Mouse (Mus musculus) neural tube, embryonic 15.5 days (tissue): ENCODE results near the gene Bnc2. TPM values are rescaled to one million over a fixed set of nuclear protein-coding genes. Genes with fewer than 3 reads are reported as not detected.

Experiments used
- ATAC-seq: fragments of 200-750 bp; cut with Nextera tagmentation; 2 replicates; pipeline ENCODE4 v1.8.0; 2017; ENCODE audit warnings: mild to moderate bottlenecking, moderate TSS enrichment, moderate library complexity; ENCODE audit not compliant: low FRiP score
- H3K27ac ChIP-seq: fragments of 300-500 bp; sonication (generic); replicated peaks from 2 replicates; pipeline ENCODE4 v1.5.1; 2015; ENCODE audit warnings: mild to moderate bottlenecking, inconsistent platforms
- H3K27me3 ChIP-seq: fragments of 300-500 bp; sonication (generic); replicated peaks from 2 replicates; pipeline ENCODE4 v1.6.1; 2015; ENCODE audit warnings: inconsistent platforms
- H3K36me3 ChIP-seq: fragments of 300-500 bp; sonication (generic); 2 replicates; pipeline ENCODE4 v1.6.1; 2015; ENCODE audit warnings: inconsistent platforms
- H3K4me1 ChIP-seq: fragments of 300-500 bp; sonication (generic); 2 replicates; pipeline ENCODE4 v1.6.1; 2015; ENCODE audit warnings: inconsistent platforms
- H3K4me2 ChIP-seq: fragments of 300-500 bp; sonication (generic); 2 replicates; pipeline ENCODE4 v1.6.1; 2015; ENCODE audit warnings: inconsistent platforms, mild to moderate bottlenecking, moderate library complexity
- H3K4me3 ChIP-seq: fragments of 300-500 bp; sonication (generic); replicated peaks from 2 replicates; pipeline ENCODE4 v1.5.1; 2015; ENCODE audit warnings: mild to moderate bottlenecking, inconsistent platforms
- H3K9ac ChIP-seq: fragments of 300-500 bp; sonication (generic); replicated peaks from 2 replicates; pipeline ENCODE4 v1.6.1; 2015; ENCODE audit warnings: mild to moderate bottlenecking, inconsistent platforms
- H3K9me3 ChIP-seq: fragments of 300-500 bp; sonication (generic); replicated peaks from 2 replicates; pipeline ENCODE4 v1.6.1; 2016; ENCODE audit warnings: inconsistent platforms
- WGBS: fragments of 180-500 bp; shearing (Covaris S2); methylation state at CpG from one replicate; pipeline ENCODE4 v1.1.7; 2015; ENCODE audit warnings: mixed read lengths; 5-methylcytosine and 5-hydroxymethylcytosine counted together
- polyA plus RNA-seq: library from polyadenylated mRNA; unstranded; fragments of >200 nt; fragmentation: Nextera tagmentation; extraction: Ambion mirVana; gene quantifications from 2 replicates; pipeline ENCODE4 v1.2.1, GENCODE M21; 2015

Bnc2 gene
- polyA plus RNA-seq, 1 experiment from 2014 or later, result 16.2 TPM

GRCm38 (mm10) chr4:84498469-84498868 is 176.6 kb downstream of the Bnc2 start:
- WGBS, result 96% methylated on average over 6 of the region's 6 CpGs

DNA sequence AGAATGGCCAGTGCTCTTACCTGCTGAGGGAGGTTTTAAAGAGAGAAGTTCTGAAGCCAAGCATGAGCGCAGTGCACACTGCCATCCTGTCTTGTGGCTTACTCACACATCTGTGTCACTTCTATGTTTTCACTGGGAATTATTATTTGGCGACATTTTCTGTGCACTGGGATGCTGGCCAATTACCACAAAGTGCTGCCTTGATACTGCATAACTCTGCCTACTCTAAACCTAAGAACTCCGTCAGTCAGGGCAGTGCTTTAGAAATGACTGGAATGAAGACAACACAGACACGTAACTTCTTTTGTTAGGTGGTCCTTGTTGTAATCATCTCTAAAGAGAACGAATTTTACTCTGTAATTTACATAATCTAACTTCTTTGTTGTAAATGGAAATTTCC is 186.8 kb downstream of the Bnc2 start:
- WGBS, result 69% methylated on average over 5 of the region's 5 CpGs
- no peak for ATAC-seq
- Histone ChIP-seq H3K27ac (no peak overlapping the region), H3K4me1 (no peaks in the 10 kb centered on the region), H3K36me3 (no peaks in the 10 kb centered on the region), H3K4me3 (no peak overlapping the region), H3K27me3 (no peaks in the 10 kb centered on the region), H3K4me2 (no peak overlapping the region), H3K9ac (no peak overlapping the region), H3K9me3 (no peaks in the 10 kb centered on the region)

More at GRCm38 (mm10) chr4:84498469-84498868, 176.6 kb downstream of the Bnc2 start:
- Histone ChIP-seq H3K27me3 (no peaks in the 10 kb centered on the region), H3K36me3 (no peaks in the 10 kb centered on the region), H3K27ac (no peak overlapping the region), H3K4me3 (no peak overlapping the region), H3K4me2 (no peak overlapping the region), H3K9me3 (no peaks in the 10 kb centered on the region), H3K9ac (no peak overlapping the region), H3K4me1 (peaks cover 13% of the 10 kb centered on the region)
- ATAC-seq, result no peak

GRCm38 (mm10) chr4:84482680-84483079 is 192.4 kb downstream of the Bnc2 start:
- Histone ChIP-seq H3K27ac (no peak overlapping the region), H3K9ac (no peak overlapping the region), H3K36me3 (no peaks in the 10 kb centered on the region), H3K27me3 (no peaks in the 10 kb centered on the region), H3K4me2 (no peak overlapping the region), H3K9me3 (no peaks in the 10 kb centered on the region), H3K4me1 (no peaks in the 10 kb centered on the region), H3K4me3 (no peak overlapping the region)
- 37% methylated on average over 6 of the region's 6 CpGs for WGBS
- peak; percentile 57 for ATAC-seq

DNA sequence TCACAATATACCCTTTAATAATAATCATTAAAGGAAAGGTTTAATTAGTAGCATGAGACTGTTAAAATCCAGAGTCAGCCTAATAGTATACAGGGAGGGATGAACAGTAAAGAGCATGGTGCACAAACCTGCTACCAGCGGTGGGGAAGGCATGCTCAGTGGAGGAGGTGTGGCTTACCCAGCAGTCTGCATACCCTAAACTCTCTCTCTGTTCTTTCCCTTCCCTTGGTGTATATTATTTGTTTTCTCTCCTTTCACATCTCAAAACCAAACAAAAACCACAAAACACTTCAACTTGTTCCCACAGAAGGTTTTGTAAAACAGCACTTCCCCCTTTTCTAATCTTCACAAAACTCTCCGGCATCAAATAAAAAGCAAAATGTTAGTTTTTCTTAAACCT is 202.4 kb downstream of the Bnc2 start:
- Histone ChIP-seq H3K4me2 (no peak overlapping the region), H3K4me1 (no peaks in the 10 kb centered on the region), H3K27me3 (no peaks in the 10 kb centered on the region), H3K9ac (no peak overlapping the region), H3K9me3 (no peaks in the 10 kb centered on the region), H3K4me3 (no peak overlapping the region), H3K27ac (no peak overlapping the region), H3K36me3 (no peaks in the 10 kb centered on the region)
- 75% methylated on average over 2 of the region's 2 CpGs for WGBS
- ATAC-seq, result no peak

DNA sequence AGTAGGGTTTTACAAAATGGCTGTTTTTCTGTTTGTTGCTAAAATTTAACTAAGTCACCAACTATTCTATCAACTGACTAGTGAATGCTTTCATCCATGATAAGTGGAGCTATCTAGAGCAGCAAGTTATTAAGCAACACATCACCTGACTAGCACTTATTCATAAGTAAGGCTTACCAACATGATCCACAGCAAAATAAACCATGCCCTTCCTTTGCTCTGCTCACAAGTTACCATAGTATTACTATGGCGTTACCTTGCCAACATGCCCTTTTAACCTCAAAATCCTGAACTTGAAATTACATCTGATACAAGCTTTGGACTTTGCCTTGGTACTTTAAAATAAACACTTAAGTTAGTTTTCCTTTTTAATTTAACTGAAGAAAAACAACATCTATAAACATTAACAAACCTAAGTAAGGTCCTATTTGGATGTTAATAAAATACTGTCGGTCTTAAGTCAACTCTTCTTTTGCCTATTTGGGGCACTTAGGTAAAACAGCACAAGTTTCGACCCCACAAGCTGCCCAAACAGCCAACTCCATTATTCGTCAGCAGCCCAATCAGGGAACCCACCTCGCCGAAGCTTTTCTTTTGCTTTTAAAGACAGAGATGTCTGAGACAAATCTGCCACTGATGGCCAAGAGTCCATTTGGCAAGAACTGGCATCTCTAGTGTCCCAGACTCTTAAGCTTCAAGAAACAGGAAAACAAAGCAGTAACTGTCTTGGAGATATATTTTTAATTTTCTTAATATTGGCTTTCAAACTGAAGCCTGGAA is 204.8 kb downstream of the Bnc2 start:
- WGBS, result 85% methylated on average over 6 of the region's 6 CpGs
- no peaks in the 10 kb centered on the region for H3K9me3 ChIP-seq

DNA sequence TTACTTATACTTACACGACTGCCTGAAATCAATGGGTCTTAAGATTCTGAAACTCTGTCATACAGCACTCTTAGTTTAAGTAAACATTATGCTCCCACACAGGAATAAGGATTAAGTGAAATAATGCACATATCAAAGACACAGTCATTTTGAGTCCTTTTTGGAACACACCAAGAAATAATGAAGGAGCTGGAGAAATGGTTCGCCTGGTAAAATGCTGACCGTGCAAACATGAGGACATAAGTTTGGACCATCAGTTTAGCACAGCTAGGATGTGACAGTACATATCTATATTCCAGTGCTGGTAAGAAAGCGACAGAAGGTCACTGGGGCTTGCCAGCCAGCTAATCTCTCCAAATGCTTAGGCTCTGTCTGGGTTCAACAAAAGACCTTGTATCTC is 205.7 kb downstream of the Bnc2 start:
- Histone ChIP-seq H3K27me3 (no peaks in the 10 kb centered on the region), H3K4me2 (no peak overlapping the region), H3K36me3 (no peaks in the 10 kb centered on the region), H3K4me3 (no peak overlapping the region), H3K27ac (no peak overlapping the region), H3K9ac (no peak overlapping the region), H3K9me3 (no peaks in the 10 kb centered on the region), H3K4me1 (no peaks in the 10 kb centered on the region)
- 95% methylated on average over 4 of the region's 4 CpGs for WGBS
- ATAC-seq, result no peak

More for the DNA sequence above, 204.8 kb downstream of the Bnc2 start:
- Histone ChIP-seq H3K27ac (no peak overlapping the region), H3K27me3 (no peaks in the 10 kb centered on the region), H3K4me3 (no peak overlapping the region), H3K4me1 (no peaks in the 10 kb centered on the region), H3K9ac (no peak overlapping the region), H3K36me3 (no peaks in the 10 kb centered on the region), H3K4me2 (no peak overlapping the region)
- ATAC-seq, result no peak

- no peak overlapping the region for H3K4me3 ChIP-seq
- H3K9me3 ChIP-seq, result no peaks in the 10 kb centered on the region
- ATAC-seq, result no peak
Measured at GRCm38 (mm10) chr4:84467722-84468121, 207.4 kb downstream of the Bnc2 start.

DNA sequence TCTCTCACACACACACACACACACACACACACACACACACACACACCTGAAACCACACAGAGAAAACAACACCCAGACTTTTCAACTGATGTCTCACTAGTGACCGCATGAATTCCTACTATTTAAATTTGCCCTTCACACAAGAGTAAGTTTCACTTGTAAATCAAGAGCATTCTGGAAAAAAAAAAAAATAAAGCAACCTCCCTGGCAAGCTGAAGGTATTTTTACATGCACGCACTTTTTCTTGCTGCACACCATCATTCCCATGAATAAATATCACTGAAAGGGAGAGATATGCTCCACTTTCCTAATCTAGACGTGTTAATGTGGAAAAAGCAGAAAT is 216.9 kb downstream of the Bnc2 start:
- Histone ChIP-seq H3K4me3 (no peak overlapping the region), H3K27me3 (no peaks in the 10 kb centered on the region), H3K27ac (no peak overlapping the region), H3K9ac (no peak overlapping the region), H3K9me3 (no peaks in the 10 kb centered on the region), H3K36me3 (no peaks in the 10 kb centered on the region), H3K4me2 (no peak overlapping the region), H3K4me1 (peaks cover 15% of the 10 kb centered on the region; the same call in 1 of the 2 replicates)
- no peak for ATAC-seq
- 82% methylated on average over 3 of the region's 3 CpGs for WGBS

More at GRCm38 (mm10) chr4:84467722-84468121, 207.4 kb downstream of the Bnc2 start:
- no peaks in the 10 kb centered on the region for H3K4me1 ChIP-seq
- WGBS, result 83% methylated on average over 3 of the region's 3 CpGs
- no peak overlapping the region for H3K27ac ChIP-seq
- H3K4me2 ChIP-seq, result no peak overlapping the region
- no peak overlapping the region for H3K9ac ChIP-seq
- no peaks in the 10 kb centered on the region for H3K27me3 ChIP-seq
- H3K36me3 ChIP-seq, result no peaks in the 10 kb centered on the region

GRCm38 (mm10) chr4:84457512-84458217 is 217.4 kb downstream of the Bnc2 start:
- Histone ChIP-seq H3K4me1 (peaks cover 15% of the 10 kb centered on the region; the same call in 1 of the 2 replicates), H3K27me3 (no peaks in the 10 kb centered on the region), H3K4me3 (no peak overlapping the region), H3K36me3 (no peaks in the 10 kb centered on the region), H3K9me3 (no peaks in the 10 kb centered on the region), H3K9ac (no peak overlapping the region), H3K4me2 (no peak overlapping the region), H3K27ac (no peak overlapping the region)
- WGBS, result 75% methylated on average over 10 of the region's 10 CpGs
- no peak for ATAC-seq

- Histone ChIP-seq H3K36me3 (no peaks in the 10 kb centered on the region), H3K4me2 (peak overlapping the region; percentile 40), H3K27ac (0 out of 2 replicates have a peak overlapping the region, but pooled peaks have one; percentile 10), H3K27me3 (no peaks in the 10 kb centered on the region), H3K9me3 (no peaks in the 10 kb centered on the region), H3K4me1 (peaks cover 15% of the 10 kb centered on the region; the same call in 1 of the 2 replicates), H3K4me3 (no peak overlapping the region), H3K9ac (no peak overlapping the region)
- ATAC-seq, result no peak
- WGBS, result 71% methylated on average over 5 of the region's 5 CpGs
Measured at GRCm38 (mm10) chr4:84456853-84457249, 218.2 kb downstream of the Bnc2 start.

DNA sequence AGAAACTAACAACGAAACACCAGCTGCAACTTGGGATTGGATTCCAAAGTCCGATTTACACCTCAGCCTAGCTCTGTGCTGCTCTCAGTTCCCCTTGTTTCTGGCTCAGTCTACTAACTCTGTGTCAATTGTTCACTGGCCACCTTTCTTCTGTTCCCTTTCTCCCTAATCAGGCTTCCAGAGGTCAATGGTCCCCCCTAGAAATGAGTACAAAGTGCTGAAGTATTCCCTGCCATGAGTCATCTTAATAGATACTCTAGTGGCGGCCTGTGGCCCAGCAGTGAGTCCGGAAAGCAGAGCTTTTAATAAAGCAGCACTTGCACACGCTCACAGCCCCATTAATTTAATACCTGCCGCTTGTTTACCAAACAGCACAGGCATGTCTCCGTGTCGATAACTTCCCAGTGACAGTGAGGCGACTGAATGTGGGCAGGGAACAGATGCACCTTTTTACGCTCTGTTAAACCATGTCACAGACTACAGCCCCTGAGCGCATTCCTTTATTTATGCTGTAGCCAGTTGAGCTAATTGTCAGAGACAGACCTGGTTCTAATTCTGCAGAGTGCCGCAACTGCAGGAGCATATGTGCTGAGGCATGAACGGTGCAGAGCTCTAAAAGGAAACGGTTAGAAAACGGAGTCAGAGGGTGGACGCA is 218.8 kb downstream of the Bnc2 start:
- no peaks in the 10 kb centered on the region for H3K27me3 ChIP-seq
- H3K9me3 ChIP-seq, result no peaks in the 10 kb centered on the region
- 0 out of 2 replicates have a peak overlapping the region, but pooled peaks have one; percentile 10 for H3K27ac ChIP-seq
- ATAC-seq, result peak; percentile 63
- no peaks in the 10 kb centered on the region for H3K36me3 ChIP-seq
- H3K4me2 ChIP-seq, result peak overlapping the region; percentile 40
- WGBS, result 44% methylated on average over 16 of the region's 16 CpGs
- H3K9ac ChIP-seq, result no peak overlapping the region
- no peak overlapping the region for H3K4me3 ChIP-seq
- H3K4me1 ChIP-seq, result peaks cover 15% of the 10 kb centered on the region; the same call in 1 of the 2 replicates
